In genomic region chr7:118879466-118880029, GRCm38 (mm10) we compare ENCODE assay signal across 19 mouse cellular contexts. TPM values are rescaled to one million over a fixed set of nuclear protein-coding genes. Genes with fewer than 3 reads are reported as not detected.
DNase-seq lines count a peak whose midpoint lies in the region; ATAC-seq and TF ChIP-seq lines count a peak whose summit lies in the region.
"Had no signal": no experiment of that assay in that cellular context is flagged by ENCODE, and none has a peak within 500 bp of the region (broad histone marks: within the 10 kb centered on the region; RNA-seq: fewer than 3 reads in every experiment).

No protein-coding gene starts in this region.

- H3K9me3 ChIP-seq in forebrain, embryonic 14.5 days (replicated peaks; ENCODE audit: control insufficient read depth, low read length) = no peaks in the 10 kb centered on the region
- H3K9me3 ChIP-seq in forebrain, embryonic 16.5 days (ENCODE audit: control insufficient read depth, low read length) = no peaks in the 10 kb centered on the region
- H3K9me3 ChIP-seq: embryonic facial prominence, embryonic 12.5 days; forebrain, embryonic 12.5 days; heart, embryonic 10.5 days; kidney, embryonic 15.5 days; limb, embryonic 15.5 days had no signal

- no peak overlapping the region for H3K9ac ChIP-seq in forebrain, embryonic 14.5 days (ENCODE audit: low read length)
- no peak overlapping the region for H3K9ac ChIP-seq in forebrain, embryonic 16.5 days (replicated peaks; ENCODE audit: low read depth, low read length)
- H3K9ac ChIP-seq: embryonic facial prominence, embryonic 12.5 days; forebrain, embryonic 12.5 days; kidney, embryonic 15.5 days; limb, embryonic 15.5 days had no signal

- no peak overlapping the region for H3K4me3 ChIP-seq in forebrain, embryonic 14.5 days (ENCODE audit: low read depth, low read length)
- H3K4me3 ChIP-seq in forebrain, embryonic 16.5 days (replicated peaks; ENCODE audit: low read length) = no peak overlapping the region
- no peak overlapping the region for H3K4me3 ChIP-seq in layer of hippocampus, adult 2 months
- H3K4me3 ChIP-seq: embryonic facial prominence, embryonic 12.5 days; forebrain, embryonic 12.5 days; heart, embryonic 10.5 days; kidney, embryonic 15.5 days; limb, embryonic 15.5 days; myocyte had no signal

- peak; percentile 59 for TF ChIP-seq CTCF in layer of hippocampus, adult 2 months (conservative IDR thresholded peaks at IDR 0.05)
- TF ChIP-seq CTCF in brain, embryonic 14.5 days (IDR thresholded peaks at IDR 0.05; ENCODE audit: borderline replicate concordance, extremely low read depth, insufficient read depth, insufficient read length) = no peak; the same call in 1 of the 2 replicates

- no peak for ATAC-seq in forebrain, embryonic 14.5 days
- no peak for ATAC-seq in forebrain, embryonic 16.5 days

- DNase-seq in forebrain, embryonic 14.5 days (ENCODE audit: low spot score) = peak; percentile 13
- no peak for DNase-seq in layer of hippocampus, adult 2 months (ENCODE audit: low spot score in 2 of 2)
- DNase-seq in layer of hippocampus, postnatal 10 days (ENCODE audit: low spot score in 2 of 2) = no peak
- DNase-seq in 3T3-L1 (ENCODE audit: low read depth, low spot score) = peak; percentile 8
- peak; percentile 16 for DNase-seq in brain, embryonic 14.5 days (ENCODE audit: low read depth)
- no peak for DNase-seq in cerebellum, adult 9-11 months
- no peak for DNase-seq in right cerebral cortex, postnatal 25 days
- DNase-seq: adrenal gland, postnatal 25 days; cerebellum, postnatal 14 days; heart, postnatal 14 days; lung, postnatal 10 days; thymus, postnatal 36 days had no signal

- H3K36me3 ChIP-seq in forebrain, embryonic 14.5 days (ENCODE audit: control insufficient read depth, insufficient read depth, low read length) = no peaks in the 10 kb centered on the region
- no peaks in the 10 kb centered on the region for H3K36me3 ChIP-seq in forebrain, embryonic 16.5 days (ENCODE audit: control insufficient read depth, insufficient read depth)
- H3K36me3 ChIP-seq: embryonic facial prominence, embryonic 12.5 days; forebrain, embryonic 12.5 days; heart, embryonic 10.5 days; kidney, embryonic 15.5 days; limb, embryonic 15.5 days had no signal

- 78% methylated on average over 3 of the region's 3 CpGs for WGBS in forebrain, embryonic 14.5 days
- WGBS in forebrain, embryonic 16.5 days = 75% methylated on average over 3 of the region's 3 CpGs

- no peak overlapping the region for H3K4me2 ChIP-seq in forebrain, embryonic 14.5 days (ENCODE audit: low read length)
- H3K4me2 ChIP-seq in forebrain, embryonic 16.5 days (ENCODE audit: low read length) = no peak overlapping the region
- H3K4me2 ChIP-seq: embryonic facial prominence, embryonic 12.5 days; forebrain, embryonic 12.5 days; kidney, embryonic 15.5 days; limb, embryonic 15.5 days had no signal

- no peaks in the 10 kb centered on the region for H3K4me1 ChIP-seq in forebrain, embryonic 14.5 days (ENCODE audit: control insufficient read depth, insufficient read depth, low read length)
- H3K4me1 ChIP-seq in forebrain, embryonic 16.5 days (replicated peaks; ENCODE audit: control insufficient read depth, insufficient read depth, low read length) = no peaks in the 10 kb centered on the region
- H3K4me1 ChIP-seq: embryonic facial prominence, embryonic 12.5 days; kidney, embryonic 15.5 days had no signal

- no peaks in the 10 kb centered on the region for H3K27me3 ChIP-seq in forebrain, embryonic 14.5 days (replicated peaks; ENCODE audit: control insufficient read depth, insufficient read depth, low read length)
- no peaks in the 10 kb centered on the region for H3K27me3 ChIP-seq in forebrain, embryonic 16.5 days (replicated peaks; ENCODE audit: control insufficient read depth, insufficient read depth, low read length)
- H3K27me3 ChIP-seq: embryonic facial prominence, embryonic 12.5 days; forebrain, embryonic 12.5 days; kidney, embryonic 15.5 days; limb, embryonic 15.5 days had no signal

- H3K27ac ChIP-seq in forebrain, embryonic 14.5 days (ENCODE audit: low read depth, low read length) = no peak overlapping the region
- H3K27ac ChIP-seq in forebrain, embryonic 16.5 days (ENCODE audit: low read length) = no peak overlapping the region
- H3K27ac ChIP-seq in layer of hippocampus, adult 2 months = no peak overlapping the region
- H3K27ac ChIP-seq: embryonic facial prominence, embryonic 12.5 days; forebrain, embryonic 12.5 days; heart, embryonic 10.5 days; kidney, embryonic 15.5 days; limb, embryonic 15.5 days had no signal

- TF ChIP-seq POLR2A in brain, embryonic 14.5 days (IDR thresholded peaks at IDR 0.05; ENCODE audit: borderline replicate concordance, extremely low read depth, insufficient read depth, insufficient read length, poor library complexity, severe bottlenecking) = no peak

RNA-seq across cellular contexts. Expression of gene Knop1, which starts 23.5 kb away (rescaled TPM):
- 75.6 and 77.9 TPM in 2 replicates for polyA plus RNA-seq in forebrain, embryonic 14.5 days (2014; fragmentation: Nextera tagmentation; extraction: Ambion mirVana)
- 69.1 and 70.3 TPM in 2 replicates for polyA plus RNA-seq in forebrain, embryonic 16.5 days (2015; fragmentation: Nextera tagmentation; extraction: Ambion mirVana)
- 10 to 100 TPM; 24.3 to 26.6 TPM for total RNA-seq in layer of hippocampus, adult 2 months (2021)
- total RNA-seq in layer of hippocampus, postnatal 10 days (2021) = 10 to 100 TPM; 36.3 to 36.5 TPM
- 33.5 and 37.0 TPM in 2 replicates for polyA plus RNA-seq in brain, embryonic 14.5 days (2012; rRNA removed)

RNA-seq across cellular contexts. Expression of gene Iqck, which starts 24.0 kb away (rescaled TPM):
- polyA plus RNA-seq in forebrain, embryonic 14.5 days (2014; fragmentation: Nextera tagmentation; extraction: Ambion mirVana) = 3.3 and 3.4 TPM in 2 replicates
- 3.9 and 4.5 TPM in 2 replicates for polyA plus RNA-seq in forebrain, embryonic 16.5 days (2015; fragmentation: Nextera tagmentation; extraction: Ambion mirVana)
- 1 to 10 TPM; 4.9 to 5.4 TPM for total RNA-seq in layer of hippocampus, adult 2 months (2021)
- 1 to 10 TPM; 3.3 to 4.5 TPM for total RNA-seq in layer of hippocampus, postnatal 10 days (2021)
- polyA plus RNA-seq in brain, embryonic 14.5 days (2012; rRNA removed) = 4.1 and 6.1 TPM in 2 replicates

Comparison
In these comparisons a context has a peak if more than half of its experiments do, and no peak if none do; other contexts are left out.
1. DNase-seq: peak in forebrain, embryonic 14.5 days (single experiment), 3T3-L1 (single experiment) and brain, embryonic 14.5 days (single experiment); none in layer of hippocampus, adult 2 months (0 of 2), layer of hippocampus, postnatal 10 days (0 of 2), cerebellum, adult 9-11 months (single experiment) and right cerebral cortex, postnatal 25 days (single experiment).